Mouse (Mus musculus): ENCODE results near the gene Caml. TPM values are rescaled to one million over a fixed set of nuclear protein-coding genes. Genes with fewer than 3 reads are reported as not detected.
"Not testable (repeated sequence)": the region's sequence is repeated elsewhere in the genome, so short reads cannot be mapped to it uniquely, and the experiment has no call there.

Gene Caml
- polyA plus RNA-seq, 1 experiment from 2014 or later: 64.7 TPM

DNA sequence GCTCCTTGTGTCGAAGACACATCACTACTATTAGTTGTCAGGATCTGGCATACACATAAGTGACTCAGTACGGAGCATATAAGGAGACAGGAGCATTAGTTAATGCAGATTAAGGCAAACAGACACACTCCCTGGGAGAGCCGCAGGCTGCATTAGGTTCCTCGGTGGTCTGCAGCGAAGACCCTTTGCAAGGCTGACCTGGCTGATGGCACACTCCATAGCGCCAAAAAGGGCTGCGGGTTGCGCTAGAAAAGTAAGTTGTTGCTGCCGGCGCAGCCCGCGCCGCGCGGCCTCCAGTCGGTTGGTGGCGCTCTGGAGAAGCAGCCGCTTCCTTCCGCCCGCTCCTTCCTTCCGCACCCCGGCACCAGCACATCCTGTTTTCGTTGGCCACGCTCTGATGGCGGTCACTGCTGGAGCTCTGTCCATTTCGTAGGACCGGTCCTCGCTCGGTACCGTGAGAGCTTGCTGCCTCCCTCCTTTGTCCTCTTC, 11.9 kb downstream of the Caml start, which contains the start of gene Ddx46:
Gene Ddx46 (plus strand): TSS at position 389 of the 489 bp plus-strand sequence.
- no peak within 1 kb of the TSS for H3K27ac ChIP-seq (replicated peaks)
- peaks cover 34% of the 10 kb centered on the region for H3K36me3 ChIP-seq
- 5% methylated on average over 30 of the region's 30 CpGs for WGBS

GRCm38 (mm10) chr13:55635146-55635571, 12.4 kb downstream of the Caml start:
- Histone ChIP-seq H3K9me3 (replicated peaks) (no peaks in the 10 kb centered on the region), H3K27ac (replicated peaks) (no peak overlapping the region), H3K9ac (peak overlapping the region; percentile 82), H3K4me1 (peaks cover 17% of the 10 kb centered on the region), H3K4me2 (replicated peaks) (peak overlapping the region; percentile 76), H3K4me3 (replicated peaks) (peak overlapping the region; percentile 97), H3K27me3 (no peaks in the 10 kb centered on the region), H3K36me3 (peaks cover 38% of the 10 kb centered on the region)
- WGBS: under 1% methylated on average over 40 of the region's 40 CpGs
- ATAC-seq (ENCODE audit: insufficient number of reproducible peaks, low FRiP score, low TSS enrichment, low read depth): peak; percentile 61; the same call in 1 of the 2 replicates

More for the DNA sequence above, 11.9 kb downstream of the Caml start, which contains the start of gene Ddx46:
- Histone ChIP-seq H3K4me1 (peaks cover 17% of the 10 kb centered on the region), H3K4me2 (replicated peaks) (peak within 1 kb of the TSS; percentile 76), H3K27me3 (no peaks in the 10 kb centered on the region), H3K9me3 (replicated peaks) (no peaks in the 10 kb centered on the region), H3K9ac (peak within 1 kb of the TSS; percentile 82), H3K4me3 (replicated peaks) (peak within 1 kb of the TSS; percentile 97)
- peak; percentile 88 for ATAC-seq (ENCODE audit: insufficient number of reproducible peaks, low FRiP score, low TSS enrichment, low read depth)

- Histone ChIP-seq H3K9ac (no peak overlapping the region), H3K36me3 (peaks cover 39% of the 10 kb centered on the region), H3K27me3 (no peaks in the 10 kb centered on the region), H3K4me3 (replicated peaks) (peak overlapping the region; percentile 97; the same call in 1 of the 2 replicates), H3K4me2 (replicated peaks) (peak overlapping the region; percentile 76), H3K4me1 (peaks cover 17% of the 10 kb centered on the region), H3K9me3 (replicated peaks) (no peaks in the 10 kb centered on the region), H3K27ac (replicated peaks) (no peak overlapping the region)
- no peak for ATAC-seq (ENCODE audit: insufficient number of reproducible peaks, low FRiP score, low TSS enrichment, low read depth)
- WGBS: 88% methylated on average over 14 of the region's 14 CpGs
Observed at GRCm38 (mm10) chr13:55636185-55636983, 13.6 kb downstream of the Caml start.

DNA sequence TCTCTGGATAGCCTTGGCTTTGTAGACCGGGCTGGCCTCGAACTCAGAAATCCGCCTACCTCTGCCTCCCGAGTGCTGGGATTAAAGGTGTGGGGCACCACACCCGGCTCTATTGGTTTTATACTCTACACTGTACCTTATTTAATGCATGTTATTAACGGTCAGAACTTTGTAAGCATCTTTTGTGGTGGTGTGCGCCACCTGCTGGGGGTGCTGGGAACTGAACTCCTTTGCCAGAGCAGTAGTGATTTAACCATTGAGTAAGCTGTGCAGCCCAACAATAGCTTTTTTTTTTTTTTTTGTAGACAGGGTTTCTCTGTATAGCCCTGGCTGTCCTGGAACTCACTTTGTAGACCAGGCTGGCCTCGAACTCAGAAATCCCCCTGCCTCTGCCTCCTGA, 17.7 kb downstream of the Caml start:
- not testable (repeated sequence) for H3K9me3 ChIP-seq (replicated peaks); ATAC-seq (ENCODE audit: insufficient number of reproducible peaks, low FRiP score, low TSS enrichment, low read depth); H3K4me2 ChIP-seq (replicated peaks); H3K27ac ChIP-seq (replicated peaks); H3K4me3 ChIP-seq (replicated peaks); H3K9ac ChIP-seq; H3K27me3 ChIP-seq
- Histone ChIP-seq H3K36me3 (peaks cover 40% of the 10 kb centered on the region), H3K4me1 (peaks cover 10% of the 10 kb centered on the region)
- 43% methylated on average over 8 of the region's 8 CpGs for WGBS

DNA sequence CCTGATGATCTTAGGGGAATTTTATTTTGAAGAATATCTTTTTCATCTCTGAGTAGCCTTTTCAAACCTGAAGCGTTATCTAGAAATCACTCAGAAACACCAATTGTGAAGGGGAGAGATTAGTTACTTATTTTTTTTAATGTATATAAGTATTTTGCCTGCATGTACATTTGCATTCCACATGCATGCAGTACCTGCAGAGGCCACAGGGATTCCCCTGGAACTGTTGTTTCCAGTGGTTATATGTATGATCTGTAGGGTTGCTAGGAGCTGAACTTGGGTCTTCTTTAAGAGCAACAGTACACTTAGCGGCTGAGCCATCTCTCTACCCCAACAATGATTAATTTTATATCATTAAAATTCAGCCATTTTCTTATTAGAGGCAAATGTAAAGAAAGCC, 21.7 kb downstream of the Caml start:
- ATAC-seq (ENCODE audit: insufficient number of reproducible peaks, low FRiP score, low TSS enrichment, low read depth): no peak
- Histone ChIP-seq H3K27ac (replicated peaks) (no peak overlapping the region), H3K9ac (no peak overlapping the region), H3K27me3 (no peaks in the 10 kb centered on the region), H3K4me3 (replicated peaks) (no peak overlapping the region), H3K9me3 (replicated peaks) (no peaks in the 10 kb centered on the region), H3K36me3 (peaks cover 73% of the 10 kb centered on the region), H3K4me1 (no peaks in the 10 kb centered on the region), H3K4me2 (replicated peaks) (no peak overlapping the region)
- WGBS: 91% methylated on average over 2 of the region's 2 CpGs

DNA sequence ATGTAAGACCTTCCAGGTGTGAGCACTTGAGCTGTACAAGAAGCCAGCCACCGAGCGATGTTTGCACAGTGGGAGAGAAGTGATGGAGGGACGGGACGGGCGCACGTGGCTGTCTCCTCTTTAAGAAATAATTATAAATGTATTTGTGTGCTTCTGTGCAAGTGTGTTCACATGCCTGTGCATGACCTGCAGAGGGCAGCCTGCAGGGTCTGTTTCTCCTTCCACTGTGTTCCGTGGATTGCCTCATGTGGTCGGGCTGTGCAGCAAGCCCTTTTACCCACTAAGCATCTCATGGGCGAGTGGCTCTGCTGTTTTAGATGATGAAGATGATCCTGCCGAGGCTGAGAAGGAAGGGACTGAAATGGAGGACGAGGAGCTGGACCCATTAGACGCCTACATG, 27.3 kb downstream of the Caml start:
- Histone ChIP-seq H3K36me3 (peaks cover 98% of the 10 kb centered on the region), H3K9ac (no peak overlapping the region), H3K4me2 (replicated peaks) (no peak overlapping the region), H3K27ac (replicated peaks) (no peak overlapping the region), H3K4me3 (replicated peaks) (no peak overlapping the region), H3K9me3 (replicated peaks) (no peaks in the 10 kb centered on the region), H3K27me3 (no peaks in the 10 kb centered on the region), H3K4me1 (no peaks in the 10 kb centered on the region)
- WGBS: 87% methylated on average over 12 of the region's 12 CpGs
- no peak for ATAC-seq (ENCODE audit: insufficient number of reproducible peaks, low FRiP score, low TSS enrichment, low read depth)

DNA sequence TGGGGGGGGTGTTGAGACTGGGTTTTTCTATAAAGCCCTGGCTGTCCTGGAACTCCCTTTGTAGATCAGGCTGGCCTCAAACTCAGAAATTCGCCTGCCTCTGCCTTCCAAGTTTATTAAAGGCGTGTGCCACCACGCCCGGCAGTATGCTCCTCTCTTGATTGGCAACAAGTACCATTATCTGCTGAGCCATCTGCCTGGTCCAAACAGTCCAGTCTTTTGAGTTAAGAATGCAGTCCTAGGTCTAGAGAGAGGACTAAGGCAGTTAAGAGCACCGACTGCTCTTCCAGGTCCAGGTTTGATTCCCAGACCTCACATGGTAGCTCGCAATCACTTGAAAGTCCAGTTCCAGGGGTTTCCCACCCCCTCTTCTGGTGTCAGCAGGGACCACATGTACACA, 28.2 kb downstream of the Caml start:
- Histone ChIP-seq H3K9ac (no peak overlapping the region), H3K9me3 (replicated peaks) (no peaks in the 10 kb centered on the region), H3K4me3 (replicated peaks) (no peak overlapping the region), H3K36me3 (peaks cover 98% of the 10 kb centered on the region), H3K4me1 (no peaks in the 10 kb centered on the region), H3K4me2 (replicated peaks) (no peak overlapping the region), H3K27me3 (no peaks in the 10 kb centered on the region), H3K27ac (replicated peaks) (no peak overlapping the region)
- 90% methylated on average over 6 of the region's 6 CpGs for WGBS
- ATAC-seq (ENCODE audit: insufficient number of reproducible peaks, low FRiP score, low TSS enrichment, low read depth): no peak

DNA sequence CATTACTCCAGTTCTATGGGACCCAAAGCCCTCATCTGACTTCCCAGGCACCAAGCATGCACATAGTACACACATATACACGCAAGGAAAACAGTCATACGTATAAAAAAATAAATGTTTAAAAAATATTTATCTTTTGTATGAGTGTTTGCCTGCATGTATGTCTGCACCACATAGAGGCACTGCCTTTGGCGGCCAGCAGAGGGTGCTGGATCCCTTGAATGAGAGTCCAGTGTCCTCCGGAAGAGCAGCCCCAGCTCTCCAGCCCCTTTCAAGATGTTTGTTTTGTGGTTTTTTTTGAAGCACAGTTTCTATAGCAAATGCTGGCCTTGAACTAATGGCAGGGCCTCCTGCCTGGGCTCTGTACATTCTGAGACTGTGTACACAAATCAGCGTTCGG, 45.7 kb downstream of the Caml start:
- no peak overlapping the region for H3K4me2 ChIP-seq (replicated peaks)
- no peak overlapping the region for H3K9ac ChIP-seq
- no peak overlapping the region for H3K27ac ChIP-seq (replicated peaks)
- H3K27me3 ChIP-seq: no peaks in the 10 kb centered on the region
- WGBS: 81% methylated on average over 6 of the region's 6 CpGs
- 0 out of 2 replicates have a peak, but pooled peaks cover 4% of the 10 kb centered on the region for H3K9me3 ChIP-seq (replicated peaks)
- H3K36me3 ChIP-seq: peaks cover 90% of the 10 kb centered on the region
- no peak for ATAC-seq (ENCODE audit: insufficient number of reproducible peaks, low FRiP score, low TSS enrichment, low read depth)
- H3K4me1 ChIP-seq: no peaks in the 10 kb centered on the region
- no peak overlapping the region for H3K4me3 ChIP-seq (replicated peaks)

- no peak overlapping the region for H3K4me2 ChIP-seq (replicated peaks)
- H3K27ac ChIP-seq (replicated peaks): no peak overlapping the region
- H3K9ac ChIP-seq: no peak overlapping the region
- H3K9me3 ChIP-seq (replicated peaks): 0 out of 2 replicates have a peak, but pooled peaks cover 4% of the 10 kb centered on the region
- no peaks in the 10 kb centered on the region for H3K27me3 ChIP-seq
- peaks cover 90% of the 10 kb centered on the region for H3K36me3 ChIP-seq
- WGBS: 97% methylated on average over 6 of the region's 6 CpGs
- no peak overlapping the region for H3K4me3 ChIP-seq (replicated peaks)
- no peak for ATAC-seq (ENCODE audit: insufficient number of reproducible peaks, low FRiP score, low TSS enrichment, low read depth)
- no peaks in the 10 kb centered on the region for H3K4me1 ChIP-seq
Observed at GRCm38 (mm10) chr13:55672711-55673110, 49.9 kb downstream of the Caml start.

DNA sequence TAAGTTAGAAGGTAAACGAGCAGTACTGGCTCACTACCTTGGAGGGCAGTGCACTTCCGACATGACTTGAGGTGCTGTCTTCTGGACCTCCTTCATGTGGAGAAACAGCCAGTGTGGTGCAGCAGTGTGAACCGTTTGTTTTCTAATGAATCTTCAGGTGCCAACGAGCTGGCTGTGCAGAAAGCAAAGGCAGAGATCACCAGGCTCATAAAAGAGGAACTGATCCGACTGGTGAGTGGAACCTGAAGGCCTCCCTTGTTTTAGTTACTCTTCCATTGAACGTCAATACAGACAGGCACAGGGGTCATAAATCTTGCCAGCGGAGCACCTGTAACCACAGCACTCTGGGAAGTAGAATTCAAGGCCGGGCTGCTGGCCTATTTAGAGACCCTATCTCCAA, 54.6 kb downstream of the Caml start:
- Histone ChIP-seq H3K9me3 (replicated peaks) (no peaks in the 10 kb centered on the region), H3K36me3 (peaks cover 86% of the 10 kb centered on the region), H3K9ac (no peak overlapping the region), H3K27ac (replicated peaks) (no peak overlapping the region), H3K4me2 (replicated peaks) (no peak overlapping the region), H3K4me1 (no peaks in the 10 kb centered on the region), H3K4me3 (replicated peaks) (no peak overlapping the region), H3K27me3 (no peaks in the 10 kb centered on the region)
- ATAC-seq (ENCODE audit: insufficient number of reproducible peaks, low FRiP score, low TSS enrichment, low read depth): no peak
- 90% methylated on average over 8 of the region's 8 CpGs for WGBS

Data from embryonic facial prominence, embryonic 15.5 days (tissue).